Mouse (Mus musculus) liver, embryonic 18 days (tissue): Measurements from ENCODE around the gene Olfr1136. TPM values are rescaled to one million over a fixed set of nuclear protein-coding genes. Genes with fewer than 3 reads are reported as not detected.

Source experiments
- polyA plus RNA-seq: library from polyadenylated mRNA; depleted of rRNA; stranded (reverse); fragments of >200 nt; gene quantifications from 2 replicates; pipeline ENCODE4 v1.2.3, GENCODE M21; 2012; rRNA removed

The Olfr1136 gene
- polyA plus RNA-seq = not detected in 2 replicates

DNA sequence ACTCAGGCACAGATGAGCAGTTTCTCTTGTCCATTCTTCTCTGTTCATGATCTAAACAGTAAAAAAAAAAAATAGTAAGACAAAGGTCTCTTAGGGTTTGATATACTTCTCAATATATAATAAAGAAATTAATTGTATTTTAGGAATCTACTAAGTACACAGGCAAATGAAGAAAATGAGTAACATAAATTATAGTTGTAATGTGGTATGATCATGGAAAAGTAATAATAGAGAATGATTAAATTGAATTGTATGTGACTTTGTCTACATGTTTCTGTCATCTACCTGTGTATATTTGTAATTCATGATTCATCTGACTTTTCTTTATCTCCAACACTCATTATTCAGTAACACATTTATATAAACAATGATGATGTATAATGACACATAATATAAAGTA, at the start of gene Olfr1136:
Gene Olfr1136 (minus strand): TSS at position 101 of the 400 bp plus-strand sequence.

DNA sequence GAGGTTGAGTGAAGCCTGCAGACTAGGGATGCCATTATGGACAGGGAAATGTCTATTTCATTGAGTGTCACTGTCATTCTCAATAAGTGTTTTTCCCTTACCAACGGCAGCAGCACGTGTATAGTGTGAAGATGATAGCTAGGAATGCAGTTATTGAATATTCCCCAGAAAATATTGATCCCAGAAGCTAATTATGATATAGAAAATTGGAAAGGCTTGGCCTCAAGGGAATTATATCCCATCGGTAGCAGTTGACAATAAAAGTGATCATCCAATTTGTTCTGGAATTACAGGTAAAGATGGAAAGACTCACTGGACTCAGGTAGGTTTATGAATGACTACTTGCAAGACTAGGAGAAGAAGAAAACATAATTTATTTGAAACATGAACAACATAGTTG, 49.7 kb upstream of the Olfr1136 start, which contains the start of gene Olfr1140:
Gene Olfr1140 (plus strand): TSS at position 301 of the 400 bp plus-strand sequence.

DNA sequence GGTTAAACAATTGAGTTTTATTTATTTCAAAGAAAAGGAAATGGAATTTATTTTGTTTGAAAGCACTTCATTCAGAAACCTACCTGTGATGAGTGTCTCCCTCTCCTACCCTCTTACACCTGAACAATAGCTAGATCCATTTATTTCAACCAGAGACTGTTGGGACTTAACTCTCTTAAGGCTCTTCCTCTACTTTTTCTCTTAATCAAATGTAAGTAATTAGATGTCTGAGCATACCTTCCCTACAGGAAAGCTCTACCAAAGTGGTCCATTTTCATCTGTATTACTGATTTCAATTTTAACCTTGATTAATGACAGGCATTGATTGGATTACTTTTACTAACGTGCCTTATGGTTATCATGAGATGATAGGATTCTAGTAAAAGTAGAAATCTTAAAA, 46.1 kb upstream of the Olfr1136 start, which contains the start of gene Olfr1138:
Gene Olfr1138 (minus strand): TSS at position 101 of the 400 bp plus-strand sequence.

DNA sequence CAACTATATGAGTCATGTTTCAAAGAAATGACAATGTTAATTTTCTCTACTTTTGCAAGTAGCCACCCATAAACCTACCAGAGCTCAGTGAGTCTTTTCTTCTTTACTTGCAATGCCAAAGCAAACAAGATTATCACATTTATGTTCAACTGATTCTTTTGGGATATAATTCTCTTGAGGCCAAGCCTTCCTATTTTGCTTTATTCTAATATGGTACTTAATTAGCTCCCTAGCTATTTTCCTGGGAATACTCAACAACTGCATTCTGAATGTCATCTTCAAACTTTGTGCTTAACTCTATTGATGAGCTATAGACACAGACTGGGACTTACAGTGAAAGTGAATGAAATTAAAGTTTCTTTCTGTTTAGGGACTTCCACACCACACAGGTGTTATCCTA, 19.3 kb upstream of the Olfr1136 start, which contains the start of gene Olfr1137:
Gene Olfr1137 (minus strand): TSS at position 101 of the 400 bp plus-strand sequence.

DNA sequence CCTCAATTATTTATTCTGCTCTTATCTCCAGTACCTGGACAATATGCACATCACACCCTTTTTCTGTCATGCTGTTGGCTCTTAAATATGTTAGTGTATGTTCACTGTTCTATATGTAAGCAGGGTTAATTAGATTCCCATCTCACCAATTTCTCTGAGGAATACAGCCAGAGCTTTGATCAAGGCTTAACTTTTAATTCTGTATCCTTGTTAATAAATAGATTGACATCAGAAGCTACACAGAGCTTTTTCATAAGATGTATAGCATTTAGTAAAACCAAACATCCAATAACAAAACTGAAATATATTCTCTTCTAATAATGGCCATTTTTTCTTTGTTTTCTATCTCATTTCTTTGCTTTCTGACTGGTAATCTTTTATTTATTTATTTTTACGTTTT, 20.2 kb downstream of the Olfr1136 start, which contains the start of gene Olfr1135:
Gene Olfr1135 (minus strand): TSS at position 101 of the 400 bp plus-strand sequence.

DNA sequence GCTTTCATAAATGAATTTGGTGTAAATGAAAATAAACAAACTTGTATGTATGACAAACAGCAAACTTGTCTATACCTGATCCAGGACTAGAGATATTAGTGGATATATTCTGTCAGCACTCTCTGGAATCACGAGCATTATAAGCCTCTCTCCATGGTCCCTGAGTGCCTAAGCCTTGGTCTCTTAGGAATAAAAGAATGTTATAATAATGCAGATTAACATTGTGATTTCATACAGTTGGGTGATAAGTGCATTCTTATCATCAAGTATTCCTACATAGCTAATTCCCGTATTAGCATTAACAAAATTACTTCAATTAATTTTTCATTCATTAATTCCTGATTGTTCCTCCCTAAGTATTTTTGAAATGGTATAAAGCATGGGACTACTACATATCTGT, 35.4 kb downstream of the Olfr1136 start, which contains the start of gene Olfr1134:
Gene Olfr1134 (minus strand): TSS at position 101 of the 400 bp plus-strand sequence.

DNA sequence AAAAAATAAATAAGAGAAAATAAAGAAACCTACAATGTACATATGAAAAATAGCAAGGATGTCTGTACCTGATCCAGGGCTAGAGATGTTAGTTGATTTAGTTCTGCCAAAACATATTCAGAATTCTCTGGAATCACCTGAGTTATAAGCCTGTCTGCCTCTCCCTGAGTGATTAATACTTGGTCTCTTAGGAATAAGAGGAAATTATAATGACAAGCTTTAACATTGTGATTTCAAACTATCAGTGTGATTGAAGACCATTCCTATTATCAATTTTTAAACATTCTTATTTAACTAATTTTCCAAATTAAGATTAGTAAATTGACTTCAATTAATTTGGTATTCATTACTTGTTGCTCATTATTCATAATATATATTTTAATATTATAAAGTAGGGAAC, 46.5 kb downstream of the Olfr1136 start, which contains the start of gene Olfr1133:
Gene Olfr1133 (minus strand): TSS at position 101 of the 400 bp plus-strand sequence.

Other genes with a start within 250 kb of the Olfr1136 start
- not detected in 2 replicates for gene Olfr1126, start 240.0 kb downstream of the Olfr1136 start, polyA plus RNA-seq
- gene Pramel7, start 196.9 kb downstream of the Olfr1136 start, polyA plus RNA-seq = not detected in 2 replicates
- not detected in 2 replicates for gene Pramel6, start 187.4 kb downstream of the Olfr1136 start, polyA plus RNA-seq
- not detected in 2 replicates for gene Olfr153, start 162.2 kb downstream of the Olfr1136 start, polyA plus RNA-seq
- not detected in 2 replicates for gene Olfr1128, start 148.4 kb downstream of the Olfr1136 start, polyA plus RNA-seq
- gene Olfr1129, start 120.0 kb downstream of the Olfr1136 start, polyA plus RNA-seq = not detected in 2 replicates
- not detected in 2 replicates for gene Olfr1130, start 87.7 kb downstream of the Olfr1136 start, polyA plus RNA-seq
- not detected in 2 replicates for gene Olfr1131, start 66.8 kb downstream of the Olfr1136 start, polyA plus RNA-seq
- not detected in 2 replicates for gene Olfr1132, start 56.4 kb downstream of the Olfr1136 start, polyA plus RNA-seq
- gene Olfr1133, start 46.6 kb downstream of the Olfr1136 start, polyA plus RNA-seq = not detected in 2 replicates
- gene Olfr1134, start 35.5 kb downstream of the Olfr1136 start, polyA plus RNA-seq = not detected in 2 replicates
- gene Olfr1135, start 20.3 kb downstream of the Olfr1136 start, polyA plus RNA-seq = not detected in 2 replicates
- not detected in 2 replicates for gene Olfr1137, start 19.2 kb upstream of the Olfr1136 start, polyA plus RNA-seq
- gene Olfr1138, start 46.0 kb upstream of the Olfr1136 start, polyA plus RNA-seq = not detected in 2 replicates
- not detected in 2 replicates for gene Olfr1140, start 49.8 kb upstream of the Olfr1136 start, polyA plus RNA-seq
- not detected in 2 replicates for gene Olfr1141, start 60.0 kb upstream of the Olfr1136 start, polyA plus RNA-seq
- not detected in 2 replicates for gene Olfr152, start 85.5 kb upstream of the Olfr1136 start, polyA plus RNA-seq
- not detected in 2 replicates for gene Olfr1143, start 106.6 kb upstream of the Olfr1136 start, polyA plus RNA-seq
- not detected in 2 replicates for gene Olfr1145, start 115.9 kb upstream of the Olfr1136 start, polyA plus RNA-seq
- not detected in 2 replicates for gene Olfr1148, start 136.6 kb upstream of the Olfr1136 start, polyA plus RNA-seq
- gene Olfr1150-ps1, start 150.0 kb upstream of the Olfr1136 start, polyA plus RNA-seq = not detected in 2 replicates
- gene Olfr1151, start 161.9 kb upstream of the Olfr1136 start, polyA plus RNA-seq = not detected in 2 replicates
- not detected in 2 replicates for gene Olfr1152, start 172.5 kb upstream of the Olfr1136 start, polyA plus RNA-seq
- not detected in 2 replicates for gene Olfr1153, start 201.0 kb upstream of the Olfr1136 start, polyA plus RNA-seq
- gene Olfr1154, start 211.2 kb upstream of the Olfr1136 start, polyA plus RNA-seq = not detected in 2 replicates